Mouse (Mus musculus): ENCODE measurements around the gene Pitpnb.

DNA sequence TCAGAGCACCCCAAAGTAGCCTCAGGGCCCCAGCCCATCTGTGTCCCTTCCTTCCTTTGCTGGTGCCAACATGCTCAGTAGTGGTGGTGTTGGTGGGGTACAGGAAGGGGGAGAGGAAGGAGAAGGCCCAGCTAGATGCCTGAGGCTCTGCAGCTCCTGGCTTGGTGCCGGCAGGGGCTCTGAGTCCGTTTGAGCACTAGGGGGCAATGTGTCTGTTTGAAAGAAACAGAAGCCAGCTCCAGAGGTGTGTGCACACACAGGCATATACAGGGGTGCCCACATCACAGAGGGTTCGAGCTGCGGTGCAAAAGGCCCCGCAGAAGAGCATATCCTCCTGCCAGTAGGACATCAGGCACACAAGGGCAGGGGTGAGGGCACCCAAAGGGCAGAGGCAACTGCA is 83.6 kb downstream of the Pitpnb start:
- TF ChIP-seq CTCF (IDR thresholded peaks at IDR 0.05; ENCODE audit: low read depth) (peak; percentile 87), EP300 (optimal IDR thresholded peaks at IDR 0.05) (no peak)

All from stomach, postnatal 0 days (tissue).